Mouse (Mus musculus) liver, embryonic 16.5 days (tissue): ENCODE results near the gene Lrrc28. TPM values are rescaled to one million over a fixed set of nuclear protein-coding genes. Genes with fewer than 3 reads are reported as not detected.
"Not testable (repeated sequence)": the region's sequence is repeated elsewhere in the genome, so short reads cannot be mapped to it uniquely, and the experiment has no call there.

Experiments used
- ATAC-seq: fragments of 200-750 bp; cut with Nextera tagmentation; 2 replicates; pipeline ENCODE4 v1.8.0; 2017; ENCODE audit warnings: low read depth, mild to moderate bottlenecking, moderate number of reproducible peaks, moderate library complexity
- H3K27ac ChIP-seq: fragments of 300-500 bp; sonication (generic); 2 replicates; pipeline ENCODE4 v1.5.1; 2014; ENCODE audit warnings: mild to moderate bottlenecking, low read length
- H3K27me3 ChIP-seq: fragments of 300-500 bp; sonication (generic); 2 replicates; pipeline ENCODE4 v1.6.1; 2014; ENCODE audit warnings: low read depth, low read length, mixed read lengths; ENCODE audit not compliant: control insufficient read depth, insufficient read depth
- H3K36me3 ChIP-seq: fragments of 300-500 bp; sonication (generic); 2 replicates; pipeline ENCODE4 v1.6.1; 2014; ENCODE audit warnings: mild to moderate bottlenecking; ENCODE audit not compliant: control insufficient read depth, insufficient read depth
- H3K4me1 ChIP-seq: fragments of 300-500 bp; sonication (generic); 2 replicates; pipeline ENCODE4 v1.6.1; 2014; ENCODE audit warnings: low read depth, low read length, mixed read lengths; ENCODE audit not compliant: control insufficient read depth
- H3K4me2 ChIP-seq: fragments of 300-500 bp; sonication (generic); 2 replicates; pipeline ENCODE4 v1.6.1; 2014; ENCODE audit warnings: low read depth, low read length, mixed read lengths
- H3K4me3 ChIP-seq: fragments of 300-500 bp; sonication (generic); 2 replicates; pipeline ENCODE4 v1.5.1; 2014; ENCODE audit warnings: low read depth, mild to moderate bottlenecking, low read length
- H3K9ac ChIP-seq: fragments of 300-500 bp; sonication (generic); 2 replicates; pipeline ENCODE4 v1.6.1; 2014; ENCODE audit warnings: low read depth, low read length
- H3K9me3 ChIP-seq: fragments of 300-500 bp; sonication (generic); replicated peaks from 2 replicates; pipeline ENCODE4 v1.6.1; 2016; ENCODE audit warnings: low read length; ENCODE audit not compliant: control insufficient read depth
- WGBS: fragments of 180-500 bp; shearing (Covaris S2); extraction: QIAGEN DNeasy Blood & Tissue Kit; methylation state at CpG from one replicate; pipeline ENCODE4 v1.1.7; 2014; ENCODE audit not compliant: insufficient replicate concordance; 5-methylcytosine and 5-hydroxymethylcytosine counted together
- polyA plus RNA-seq: library from polyadenylated mRNA; unstranded; fragments of >200 nt; fragmentation: Nextera tagmentation; extraction: Ambion mirVana; gene quantifications from 2 replicates; pipeline ENCODE4 v1.2.1, GENCODE M21; 2015

Gene Lrrc28
- polyA plus RNA-seq, 1 experiment from 2014 or later = 5.3 TPM

GRCm38 (mm10) chr7:67524069-67524468, 121.0 kb downstream of the Lrrc28 start:
- not testable (repeated sequence) for H3K9ac ChIP-seq, H3K27ac ChIP-seq, H3K27me3 ChIP-seq, ATAC-seq, H3K9me3 ChIP-seq, H3K36me3 ChIP-seq, H3K4me3 ChIP-seq, H3K4me2 ChIP-seq, H3K4me1 ChIP-seq
- WGBS = 56% methylated on average over 8 of the region's 8 CpGs

- H3K27ac ChIP-seq = no peak overlapping the region
- no peaks in the 10 kb centered on the region for H3K27me3 ChIP-seq
- no peak overlapping the region for H3K9ac ChIP-seq
- no peak overlapping the region for H3K4me3 ChIP-seq
- no peak for ATAC-seq
- no peak overlapping the region for H3K4me2 ChIP-seq
- no peaks in the 10 kb centered on the region; the same call in 1 of the 2 replicates for H3K4me1 ChIP-seq
- WGBS = 68% methylated on average over 7 of the region's 7 CpGs
- H3K9me3 ChIP-seq = no peaks in the 10 kb centered on the region
- no peaks in the 10 kb centered on the region for H3K36me3 ChIP-seq
Measured at GRCm38 (mm10) chr7:67523400-67523799, 121.7 kb downstream of the Lrrc28 start.

- ATAC-seq, H3K4me2 ChIP-seq: not testable (repeated sequence)
- WGBS = 63% methylated on average over 3 of the region's 5 CpGs
Measured at GRCm38 (mm10) chr7:67521731-67522130, 123.3 kb downstream of the Lrrc28 start.

GRCm38 (mm10) chr7:67520959-67521358, 124.1 kb downstream of the Lrrc28 start:
- Histone ChIP-seq H3K4me3 (no peak overlapping the region), H3K4me1 (no peaks in the 10 kb centered on the region), H3K4me2 (no peak overlapping the region), H3K27ac (no peak overlapping the region), H3K9ac (no peak overlapping the region), H3K9me3 (no peaks in the 10 kb centered on the region), H3K27me3 (no peaks in the 10 kb centered on the region), H3K36me3 (no peaks in the 10 kb centered on the region)
- WGBS = 56% methylated on average over 4 of the region's 4 CpGs
- no peak for ATAC-seq

More at GRCm38 (mm10) chr7:67521731-67522130, 123.3 kb downstream of the Lrrc28 start:
- not testable (repeated sequence) for H3K27ac ChIP-seq, H3K27me3 ChIP-seq, H3K36me3 ChIP-seq, H3K4me1 ChIP-seq, H3K4me3 ChIP-seq, H3K9ac ChIP-seq, H3K9me3 ChIP-seq

GRCm38 (mm10) chr7:67520001-67520400, 125.1 kb downstream of the Lrrc28 start:
- Histone ChIP-seq H3K4me2 (no peak overlapping the region), H3K4me1 (no peaks in the 10 kb centered on the region; the same call in 1 of the 2 replicates), H3K27ac (no peak overlapping the region), H3K9ac (no peak overlapping the region), H3K36me3 (no peaks in the 10 kb centered on the region), H3K9me3 (no peaks in the 10 kb centered on the region), H3K27me3 (no peaks in the 10 kb centered on the region), H3K4me3 (no peak overlapping the region)
- 81% methylated on average over 10 of the region's 10 CpGs for WGBS
- ATAC-seq = no peak

- Histone ChIP-seq H3K27ac (no peak overlapping the region), H3K27me3 (no peaks in the 10 kb centered on the region), H3K4me2 (no peak overlapping the region), H3K9ac (no peak overlapping the region), H3K9me3 (no peaks in the 10 kb centered on the region), H3K36me3 (no peaks in the 10 kb centered on the region), H3K4me3 (no peak overlapping the region), H3K4me1 (no peaks in the 10 kb centered on the region; the same call in none of the 2 replicates)
- no peak for ATAC-seq
- 77% methylated on average over 9 of the region's 9 CpGs for whole genome bisulfite sequencing
Measured at GRCm38 (mm10) chr7:67515621-67516020, 129.4 kb downstream of the Lrrc28 start.

- 56% methylated on average over 10 of the region's 10 CpGs for whole genome bisulfite sequencing
- Histone ChIP-seq H3K27ac (no peak overlapping the region), H3K27me3 (no peaks in the 10 kb centered on the region), H3K4me2 (no peak overlapping the region), H3K9ac (no peak overlapping the region), H3K4me1 (no peaks in the 10 kb centered on the region; the same call in none of the 2 replicates), H3K36me3 (no peaks in the 10 kb centered on the region), H3K9me3 (no peaks in the 10 kb centered on the region), H3K4me3 (no peak overlapping the region)
- ATAC-seq = peak; percentile 78
Measured at GRCm38 (mm10) chr7:67514893-67515292, 130.2 kb downstream of the Lrrc28 start.

- Histone ChIP-seq H3K4me3 (no peak overlapping the region), H3K9me3 (no peaks in the 10 kb centered on the region), H3K27me3 (no peaks in the 10 kb centered on the region), H3K9ac (no peak overlapping the region), H3K4me2 (no peak overlapping the region), H3K27ac (no peak overlapping the region), H3K4me1 (no peaks in the 10 kb centered on the region; the same call in none of the 2 replicates), H3K36me3 (no peaks in the 10 kb centered on the region)
- no peak for ATAC-seq
- WGBS = 61% methylated on average over 4 of the region's 4 CpGs
Measured at GRCm38 (mm10) chr7:67514380-67514779, 130.7 kb downstream of the Lrrc28 start.

GRCm38 (mm10) chr7:67513656-67514055, 131.4 kb downstream of the Lrrc28 start:
- no peak overlapping the region for H3K9ac ChIP-seq
- H3K36me3 ChIP-seq = no peaks in the 10 kb centered on the region
- H3K9me3 ChIP-seq = no peaks in the 10 kb centered on the region
- no peaks in the 10 kb centered on the region for H3K27me3 ChIP-seq
- H3K27ac ChIP-seq = no peak overlapping the region
- ATAC-seq = no peak
- H3K4me1 ChIP-seq = no peaks in the 10 kb centered on the region; the same call in none of the 2 replicates
- H3K4me3 ChIP-seq = no peak overlapping the region
- WGBS = 71% methylated on average over 4 of the region's 4 CpGs
- no peak overlapping the region for H3K4me2 ChIP-seq
